Mouse (Mus musculus) testis, postnatal 10 days (tissue): ENCODE results near the gene Gm20715.
"Not testable (repeated sequence)": the region's sequence is repeated elsewhere in the genome, so short reads cannot be mapped to it uniquely, and the experiment has no call there.

Experiments
- DNase-seq: peaks from one replicate; pipeline ENCODE4 v3.0.0; 2021; ENCODE audit warnings: low spot score

Gene Gm20715

GRCm38 (mm10) chr7:6429381-6429780 is 19.3 kb downstream of the Gm20715 start:
- DNase-seq: no peak

- DNase-seq: peak; percentile 55
Measured at GRCm38 (mm10) chr7:6430342-6430741, 20.3 kb downstream of the Gm20715 start.

- DNase-seq: no peak
Measured at GRCm38 (mm10) chr7:6438388-6438787, 28.3 kb downstream of the Gm20715 start, which contains the start of gene Olfr1344. Olfr1344 (plus strand) TSS chr7:6438688.

GRCm38 (mm10) chr7:6441173-6441572 is 31.1 kb downstream of the Gm20715 start:
- no peak for DNase-seq

- no peak for DNase-seq
Measured at GRCm38 (mm10) chr7:6447771-6448170, 37.7 kb downstream of the Gm20715 start.

GRCm38 (mm10) chr7:6455868-6456267 is 45.8 kb downstream of the Gm20715 start, which contains the start of gene Olfr1336:
Olfr1336 (plus strand) TSS chr7:6456168.
- no peak for DNase-seq

- DNase-seq: no peak
Measured at GRCm38 (mm10) chr7:6456399-6456798, 46.3 kb downstream of the Gm20715 start.

GRCm38 (mm10) chr7:6466951-6467350 is 56.9 kb downstream of the Gm20715 start, which contains the start of gene Olfr1346:
Olfr1346 (plus strand) TSS chr7:6467101.
- DNase-seq: no peak

- DNase-seq: not testable (repeated sequence)
Measured at GRCm38 (mm10) chr7:6477633-6478032, 67.6 kb downstream of the Gm20715 start.

- DNase-seq: no peak
Measured at GRCm38 (mm10) chr7:6486841-6487240, 76.8 kb downstream of the Gm20715 start, which contains the start of gene Olfr5. Olfr5 (minus strand) TSS chr7:6486941.
